Mouse (Mus musculus) testis, adult 2 months (tissue): ENCODE data around the gene Nt5c3b.

Experiments
- CTCF ChIP-seq: fragments of 200-500 bp; IDR thresholded peaks from 2 replicates; pipeline ENCODE4 v1.5.1; 2012; ENCODE audit warnings: low read depth, mild to moderate bottlenecking, inconsistent platforms, low read length, moderate library complexity; ENCODE audit not compliant: control insufficient read depth, insufficient read depth, insufficient replicate concordance
- POLR2A ChIP-seq: fragments of 200-500 bp; IDR thresholded peaks from 2 replicates; pipeline ENCODE4 v1.6.1; 2012; ENCODE audit warnings: low read depth, mild to moderate bottlenecking, inconsistent platforms, low read length, moderate library complexity; ENCODE audit not compliant: control insufficient read depth

DNA sequence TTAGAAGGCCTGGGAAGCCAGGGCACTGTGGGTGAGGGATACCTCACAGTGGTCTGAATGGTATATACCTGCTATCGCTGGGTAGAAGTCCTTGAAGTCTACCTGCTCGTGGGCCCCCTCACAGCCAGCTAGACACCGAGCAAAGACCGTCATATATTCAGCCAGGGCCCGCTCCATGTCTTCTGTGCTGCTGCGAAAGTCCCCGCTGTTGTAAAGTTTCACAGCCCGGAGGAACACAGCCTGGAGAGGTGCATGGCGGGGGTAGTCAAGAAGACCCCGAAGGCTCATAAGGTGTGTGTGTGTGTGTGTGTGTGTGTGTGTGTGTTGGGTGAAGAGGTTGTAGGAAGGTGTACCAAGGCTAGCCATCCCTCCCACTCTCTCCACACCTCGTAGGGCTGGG lies 28.1 kb downstream of the Nt5c3b start:
- TF ChIP-seq CTCF (no peak), POLR2A (no peak)
